Mouse (Mus musculus) heart, adult 8-10 months (tissue): ENCODE data around the gene Ugt1a7c. TPM values are rescaled to one million over a fixed set of nuclear protein-coding genes. Genes with fewer than 3 reads are reported as not detected.

ENCODE experiments used
- DNase-seq: peaks from one replicate; pipeline ENCODE4 v3.0.0; 2022; ENCODE audit warnings: low spot score
- total RNA-seq, 4 experiments: library from RNA; stranded (reverse); gene quantifications; 2 replicates each; pipeline ENCODE4 v1.2.4; 2022

Ugt1a7c gene
- total RNA-seq, 4 experiments from 2014 or later, result 0.68 to 1.4 (median 0.95) TPM

GRCm38 (mm10) chr1:88237311-88237710, 142.4 kb downstream of the Ugt1a7c start:
- no peak for DNase-seq

DNA sequence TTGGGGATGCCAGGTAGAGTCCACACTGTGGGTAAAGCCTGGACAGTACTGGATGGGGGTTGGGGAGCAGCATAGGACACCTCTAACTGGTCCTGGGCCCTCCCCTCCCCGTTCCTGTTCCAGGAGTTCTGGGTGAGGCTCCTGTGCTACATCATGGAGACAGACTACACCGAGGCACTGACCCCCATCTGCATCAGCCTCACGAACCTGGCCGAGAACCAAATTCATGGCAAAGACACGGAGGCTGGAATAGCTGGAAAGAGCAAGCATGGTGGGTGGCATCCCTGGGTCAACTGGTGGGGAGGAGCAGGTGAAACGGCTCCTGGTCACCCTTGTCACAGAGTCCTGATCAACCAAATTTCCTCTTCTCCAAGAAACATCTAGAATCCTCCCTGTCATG, 143.9 kb downstream of the Ugt1a7c start:
- DNase-seq, result no peak

- DNase-seq, result no peak
Observed at GRCm38 (mm10) chr1:88240072-88240471, 145.2 kb downstream of the Ugt1a7c start.

DNA sequence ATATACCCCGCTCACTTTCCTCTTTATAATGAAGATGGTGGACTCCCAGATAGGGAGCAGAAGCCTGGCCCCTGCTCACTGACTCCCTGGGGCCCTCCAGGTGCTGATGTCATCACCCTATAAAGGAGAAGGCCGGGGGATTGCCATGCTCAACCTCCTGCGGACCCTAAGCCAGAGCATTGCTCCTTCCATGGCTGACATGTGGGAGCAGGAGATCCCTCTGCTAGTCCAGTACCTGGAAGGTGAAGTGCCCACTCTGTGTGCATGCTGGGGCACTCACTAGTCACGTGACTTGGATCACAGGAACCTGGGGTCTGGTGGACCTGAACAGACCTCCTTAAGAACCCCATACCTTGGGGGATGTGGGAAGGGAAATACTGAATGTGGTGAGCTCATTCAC, 145.7 kb downstream of the Ugt1a7c start:
- no peak for DNase-seq

GRCm38 (mm10) chr1:88243861-88244260, 149.0 kb downstream of the Ugt1a7c start:
- no peak for DNase-seq

GRCm38 (mm10) chr1:88245881-88246280, 151.0 kb downstream of the Ugt1a7c start:
- no peak for DNase-seq

DNA sequence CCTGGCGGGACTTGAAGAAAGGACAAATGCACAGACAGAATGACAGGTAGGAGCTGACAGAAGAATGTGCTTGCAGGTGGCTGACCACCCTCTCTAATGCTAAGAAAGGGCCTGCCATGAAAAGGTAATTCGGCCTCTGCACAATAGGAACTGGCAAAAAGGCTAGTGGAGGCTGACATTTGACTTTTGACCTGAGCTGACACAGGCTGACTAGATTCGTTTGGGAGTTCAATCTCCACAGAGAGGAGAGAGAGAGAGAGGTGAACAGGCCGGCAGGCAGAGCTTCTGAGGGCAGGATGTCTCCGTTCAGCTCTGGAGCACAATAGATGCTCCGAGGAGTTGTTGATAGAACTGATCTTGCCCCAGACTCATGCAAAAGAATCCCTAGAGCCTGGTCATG, 151.5 kb downstream of the Ugt1a7c start:
- DNase-seq, result no peak

DNA sequence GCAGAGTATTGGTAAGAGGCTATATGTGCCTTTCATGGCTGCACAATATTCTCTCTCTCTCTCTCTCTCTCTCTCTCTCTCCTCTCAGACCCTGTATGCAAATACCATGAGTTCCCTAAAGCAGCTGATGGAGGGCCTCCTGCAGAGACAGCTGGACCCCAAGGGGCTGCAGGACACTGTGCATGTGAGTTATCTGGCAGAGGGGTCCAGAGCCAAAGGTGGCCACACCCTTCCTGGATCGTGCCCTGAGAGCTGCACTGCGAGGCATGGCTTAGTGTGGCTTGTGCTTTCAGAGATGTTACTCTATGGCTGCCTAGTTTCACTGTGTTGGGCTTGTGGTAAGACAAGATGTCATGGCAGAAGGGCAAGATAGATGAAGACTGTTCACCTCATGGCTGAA, 152.8 kb downstream of the Ugt1a7c start:
- no peak for DNase-seq

- DNase-seq, result no peak
Observed at GRCm38 (mm10) chr1:88248658-88249057, 153.8 kb downstream of the Ugt1a7c start.

GRCm38 (mm10) chr1:88249596-88249995, 154.7 kb downstream of the Ugt1a7c start:
- no peak for DNase-seq

- DNase-seq, result no peak
Observed at GRCm38 (mm10) chr1:88250023-88250422, 155.2 kb downstream of the Ugt1a7c start.

GRCm38 (mm10) chr1:88253106-88253505, 158.2 kb downstream of the Ugt1a7c start:
- no peak for DNase-seq

- no peak for DNase-seq
Observed at GRCm38 (mm10) chr1:88253540-88253939, 158.7 kb downstream of the Ugt1a7c start.

DNA sequence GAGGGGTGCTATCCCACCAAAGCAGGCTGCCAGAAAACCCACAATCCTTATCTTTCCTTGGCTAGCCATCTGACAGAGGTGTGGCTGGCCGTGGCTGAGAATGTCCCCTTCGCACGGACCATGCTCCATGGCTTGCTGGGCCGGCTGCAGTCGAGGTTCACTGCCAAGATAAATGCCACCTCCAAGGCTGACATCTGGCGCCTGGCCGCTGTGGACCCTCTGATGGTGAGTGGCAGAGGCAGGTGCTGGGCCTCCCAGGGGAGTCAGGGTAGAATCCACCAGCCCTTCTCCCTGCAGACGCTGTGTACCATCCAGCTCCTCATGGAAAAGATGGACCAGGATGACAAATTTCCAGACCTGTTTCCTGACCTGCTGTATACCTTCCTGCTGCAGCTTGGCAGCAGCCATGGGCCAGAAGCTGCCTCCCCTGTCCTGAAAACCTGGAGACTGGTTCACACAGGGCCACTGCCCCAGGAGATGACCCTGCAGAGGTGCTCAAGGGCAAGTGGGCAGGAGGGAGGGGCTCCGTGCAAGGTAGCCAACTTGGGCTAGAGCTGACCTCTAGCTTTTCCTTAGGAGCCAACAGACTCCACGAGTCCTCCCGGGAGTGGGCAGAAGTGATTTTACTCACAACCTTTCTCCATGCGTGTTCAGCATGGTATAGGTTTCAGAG, 160.1 kb downstream of the Ugt1a7c start:
- DNase-seq, result no peak

DNA sequence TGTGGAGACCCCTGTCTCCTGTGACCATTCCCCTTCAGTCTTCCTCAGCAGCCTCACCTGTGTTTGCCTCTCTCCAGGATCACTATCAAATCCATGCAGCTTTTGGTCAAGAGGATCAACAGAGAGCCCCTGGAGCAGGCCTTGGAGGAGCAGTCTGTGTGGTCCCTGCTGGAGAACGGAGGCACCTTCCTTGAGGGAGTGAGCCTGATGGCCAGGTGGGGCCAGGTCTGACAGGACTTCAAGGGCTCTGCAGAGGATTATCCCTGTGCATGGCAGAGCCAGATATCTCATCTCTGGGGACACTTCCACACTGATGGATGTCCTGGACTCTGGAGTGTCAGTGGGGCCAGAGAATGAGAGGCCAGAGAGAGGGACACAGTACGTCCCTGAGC, 160.6 kb downstream of the Ugt1a7c start:
- no peak for DNase-seq

DNA sequence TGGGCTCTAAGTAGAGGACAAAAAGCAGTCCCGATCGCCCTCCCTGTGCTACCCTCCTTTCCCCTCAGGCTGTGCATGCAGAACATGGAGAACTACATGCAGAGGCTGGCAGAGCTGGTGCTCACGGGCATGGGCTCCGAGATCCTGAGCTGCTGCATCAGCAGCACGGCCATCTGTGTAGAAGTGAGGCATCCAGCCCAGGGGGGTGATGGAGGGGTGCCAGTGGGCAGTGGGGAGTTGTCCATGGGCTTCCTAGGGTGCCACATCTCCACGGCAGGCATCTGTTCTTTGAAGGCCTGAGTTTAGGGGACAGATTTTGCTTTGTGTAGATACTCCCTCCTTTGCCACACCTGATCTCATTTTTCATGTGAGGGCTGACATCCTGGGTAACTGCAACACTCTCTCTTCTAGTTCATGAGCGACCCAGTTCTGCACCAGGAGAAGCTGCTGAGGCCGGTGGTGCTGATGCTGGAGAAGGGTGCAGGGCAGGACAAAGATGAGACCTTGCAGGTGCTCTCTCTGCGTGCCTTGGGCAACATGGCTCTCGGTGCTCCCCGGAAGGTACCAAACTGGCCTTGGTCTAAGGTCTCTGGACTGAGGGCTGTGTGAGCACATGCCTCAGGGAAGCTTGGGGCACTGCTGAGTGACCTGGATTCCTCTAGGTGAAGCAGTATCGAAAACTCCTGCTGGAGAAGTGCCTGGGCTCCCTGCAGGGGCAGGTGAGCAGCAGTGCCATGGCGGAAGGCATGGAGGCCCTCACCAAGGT, 161.3 kb downstream of the Ugt1a7c start:
- DNase-seq, result no peak

- no peak for DNase-seq
Observed at GRCm38 (mm10) chr1:88256886-88257663, 162.2 kb downstream of the Ugt1a7c start.

DNA sequence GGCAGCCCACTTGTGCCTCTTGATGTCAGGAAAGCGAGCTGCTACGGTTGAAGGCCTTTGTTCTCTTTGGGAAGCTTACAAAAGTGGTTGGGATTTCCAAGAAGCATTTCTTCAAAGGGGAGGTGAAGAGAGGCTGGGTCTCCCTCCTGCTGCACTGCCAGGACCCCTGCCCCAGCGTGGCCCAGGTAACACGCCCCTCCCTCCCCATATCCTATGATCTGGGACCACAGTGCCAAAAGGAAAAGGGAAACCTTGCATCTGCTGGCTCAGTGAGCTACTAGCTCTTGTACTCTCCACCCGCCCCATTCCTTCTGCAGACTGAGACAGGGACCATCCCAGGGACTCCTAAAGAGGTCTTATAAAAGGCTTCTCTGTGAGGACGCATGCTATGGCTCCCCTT, 162.8 kb downstream of the Ugt1a7c start:
- DNase-seq, result no peak

- no peak for DNase-seq
Observed at GRCm38 (mm10) chr1:88258361-88258760, 163.5 kb downstream of the Ugt1a7c start.

GRCm38 (mm10) chr1:88258881-88259642, 164.2 kb downstream of the Ugt1a7c start:
- DNase-seq, result no peak

GRCm38 (mm10) chr1:88259643-88260024, 164.8 kb downstream of the Ugt1a7c start:
- no peak for DNase-seq

DNA sequence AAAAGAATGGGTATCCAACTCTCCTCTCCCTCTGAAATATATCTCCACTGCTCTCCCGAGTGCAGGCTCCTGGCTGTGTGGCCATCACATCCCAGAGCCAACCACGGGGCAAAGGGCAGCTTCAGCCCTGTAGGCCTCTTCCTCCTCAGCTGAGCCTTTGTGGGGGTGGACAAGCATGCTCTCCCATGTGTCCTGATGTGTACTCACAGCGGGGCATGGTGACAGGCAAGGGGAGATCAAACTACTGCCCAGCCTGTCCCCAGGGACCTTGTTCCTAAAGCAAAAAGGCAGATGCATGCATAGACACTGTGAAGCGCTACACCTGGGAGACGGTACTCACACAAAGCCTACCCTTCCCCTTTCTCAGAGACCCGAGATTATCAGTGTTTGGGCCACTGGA, 165.3 kb downstream of the Ugt1a7c start:
- DNase-seq, result no peak
